Mouse (Mus musculus): Measurements from ENCODE around the gene Rims4.

Gene Rims4

DNA sequence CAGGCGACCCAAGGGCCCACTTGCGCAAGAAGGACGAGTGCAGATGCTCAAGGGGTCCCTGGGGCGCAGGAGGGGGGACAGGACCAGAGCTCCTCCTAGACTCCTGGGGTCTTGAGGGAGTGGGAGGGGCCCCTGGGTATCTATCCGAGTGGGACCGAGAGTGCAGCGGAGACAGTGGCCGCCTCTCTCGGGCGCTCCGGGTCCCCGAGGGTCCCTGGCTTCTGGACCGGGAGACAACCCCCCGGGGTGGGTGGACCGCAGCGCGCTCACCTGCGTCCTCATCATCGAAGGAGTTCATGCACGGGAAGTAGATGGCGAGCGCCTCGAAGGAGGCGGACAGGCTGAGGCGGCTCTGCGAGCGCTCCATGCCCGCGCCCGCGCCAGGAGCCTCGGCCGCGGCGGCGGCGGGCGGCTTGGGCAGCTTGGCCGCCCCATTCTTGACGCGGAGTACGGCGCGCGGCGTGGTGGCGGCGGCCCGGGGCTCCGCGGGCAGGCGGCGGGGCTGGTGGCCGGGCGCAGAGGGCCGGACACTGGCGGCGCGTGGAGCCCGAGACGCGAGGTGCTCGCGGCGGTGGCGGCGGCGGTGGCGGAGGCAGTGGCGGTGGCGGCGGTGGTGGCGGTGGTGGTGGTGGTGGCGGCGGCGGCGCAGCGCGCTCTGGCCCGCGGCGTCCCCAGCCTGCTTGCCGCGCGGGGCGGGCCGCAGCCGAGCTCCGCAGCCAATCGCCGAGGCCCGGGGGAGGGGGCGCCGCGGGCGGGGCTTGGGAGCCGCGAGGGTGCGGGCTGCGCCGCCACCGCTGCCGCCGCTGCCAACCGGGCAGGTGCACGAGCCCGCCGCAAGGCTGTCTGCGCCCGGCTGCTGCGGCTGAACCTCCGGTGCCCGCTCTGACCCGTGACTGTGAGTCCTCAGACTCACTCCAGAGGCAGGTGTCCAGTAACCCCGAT, at the start of gene Rims4:
Gene Rims4, minus strand, starts transcription at position 367 of the 942 bp plus-strand sequence.
- no peak for DNase-seq (ENCODE audit: low spot score)

DNA sequence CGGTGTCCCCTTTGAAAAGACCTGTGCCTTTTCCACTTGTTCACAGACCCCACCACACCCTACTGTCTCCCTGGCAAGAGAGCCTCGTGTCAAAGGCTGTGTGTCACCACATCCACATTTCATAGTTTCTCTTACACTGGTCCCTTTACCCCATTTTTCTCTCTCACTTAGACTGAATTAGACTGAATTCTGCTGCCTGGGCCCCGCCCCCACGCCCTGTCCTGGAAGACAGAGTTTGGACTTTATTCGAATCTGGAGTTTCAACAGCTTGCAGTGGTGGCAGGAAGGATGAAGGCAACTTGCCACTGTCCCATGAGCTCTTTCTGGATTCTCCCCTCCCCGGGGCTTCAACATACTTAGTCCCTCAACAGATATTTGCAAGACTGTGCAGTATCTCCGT, 47.2 kb upstream of the Rims4 start:
- DNase-seq (ENCODE audit: low spot score) = no peak

DNA sequence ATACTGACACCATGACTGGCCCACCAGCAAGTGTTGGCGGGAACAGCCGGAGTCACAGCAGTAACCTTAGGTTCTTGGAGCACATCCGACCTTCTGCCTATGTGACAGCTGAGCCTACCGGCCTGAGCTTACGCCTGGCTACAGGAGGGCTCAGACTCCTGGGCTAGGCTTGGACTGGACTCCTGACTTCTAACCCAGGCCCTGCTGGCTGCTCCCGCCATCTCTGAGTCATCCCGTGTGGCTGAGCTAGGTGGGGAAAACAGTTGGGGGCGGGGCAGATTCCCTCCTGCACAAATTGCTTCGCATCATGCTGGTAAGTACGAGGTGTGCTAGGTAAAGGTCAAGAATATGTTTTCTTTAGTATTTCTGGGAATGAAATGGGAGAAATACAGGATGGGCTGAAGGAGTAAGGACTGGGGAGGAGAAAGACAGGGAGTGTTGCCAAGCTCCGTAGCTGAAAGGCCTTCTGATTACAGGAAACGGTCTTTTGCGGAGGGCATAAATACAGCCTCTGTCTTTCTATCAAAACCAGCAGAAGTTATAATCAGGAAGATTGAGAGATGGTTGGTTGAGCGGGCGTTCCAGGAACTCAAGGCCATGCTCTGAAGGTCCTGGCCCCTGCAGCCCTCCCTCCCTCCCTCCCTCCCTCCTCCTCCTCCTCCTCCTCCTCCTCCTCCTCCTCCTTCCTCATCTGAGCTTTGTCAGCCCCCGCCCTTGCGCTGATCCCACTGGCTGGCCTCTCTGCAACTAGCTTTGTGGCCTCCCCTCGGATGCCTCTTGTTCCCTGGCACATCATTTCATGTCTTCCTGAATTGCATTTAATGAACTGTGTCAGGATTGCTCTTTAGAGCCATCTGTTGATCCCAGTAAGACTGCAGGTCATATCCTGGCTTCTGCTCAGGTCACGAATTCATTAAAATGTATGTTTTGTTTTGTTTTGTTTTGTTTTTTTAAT, 46.4 kb upstream of the Rims4 start:
- no peak for DNase-seq (ENCODE audit: low spot score)

DNA sequence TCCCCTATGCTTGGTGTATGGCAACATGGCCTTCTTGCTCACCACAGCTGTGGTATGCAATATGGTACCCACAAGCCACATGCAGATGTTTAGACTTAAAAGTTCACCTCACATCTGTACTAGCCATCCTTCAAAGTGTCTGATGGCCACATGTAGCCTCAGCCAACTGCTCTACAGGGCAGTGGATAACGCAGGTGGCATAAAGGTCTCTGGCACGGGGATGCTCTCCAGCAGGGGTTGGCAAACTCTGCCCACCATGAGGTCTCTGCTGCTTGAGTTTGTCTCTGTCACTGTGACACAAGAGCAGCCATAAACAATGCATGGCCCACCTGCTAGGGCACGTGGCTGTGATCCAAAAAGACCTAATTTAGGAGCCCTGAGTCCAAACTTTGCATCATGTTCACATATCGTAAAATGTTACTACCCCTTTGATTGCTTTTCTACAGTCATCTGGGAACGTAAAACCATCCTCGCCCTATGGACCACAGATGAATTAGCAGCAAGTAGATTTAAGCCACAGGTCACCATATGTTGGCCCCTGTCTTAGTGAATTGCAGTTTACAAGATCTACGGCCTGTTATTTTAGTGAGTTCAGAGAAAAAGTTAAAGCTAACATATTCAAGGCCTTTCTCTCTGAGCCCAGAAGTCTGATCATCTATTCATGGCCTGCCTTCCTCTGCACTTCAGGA, 35.3 kb upstream of the Rims4 start:
- no peak for DNase-seq (ENCODE audit: low spot score)

DNA sequence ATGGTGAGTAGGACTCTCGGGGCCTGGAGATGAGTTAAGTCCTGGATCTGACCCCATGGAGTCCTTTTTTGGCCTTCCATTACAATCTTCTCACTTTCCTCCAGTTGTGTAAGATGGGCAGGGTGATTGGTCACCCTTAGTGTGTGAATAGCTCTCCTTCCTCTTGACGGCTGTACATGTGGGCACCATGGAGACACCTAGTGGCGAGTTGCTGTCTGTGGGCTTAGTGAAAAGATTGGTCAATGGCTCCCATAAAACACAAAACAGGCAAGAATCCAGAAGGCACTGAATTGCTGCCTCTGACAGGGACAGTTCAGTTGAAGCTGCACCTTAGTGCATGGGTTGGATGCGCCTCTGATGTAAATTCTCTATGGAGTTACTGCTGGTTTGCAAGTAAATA, 33.3 kb upstream of the Rims4 start:
- no peak for DNase-seq (ENCODE audit: low spot score)

DNA sequence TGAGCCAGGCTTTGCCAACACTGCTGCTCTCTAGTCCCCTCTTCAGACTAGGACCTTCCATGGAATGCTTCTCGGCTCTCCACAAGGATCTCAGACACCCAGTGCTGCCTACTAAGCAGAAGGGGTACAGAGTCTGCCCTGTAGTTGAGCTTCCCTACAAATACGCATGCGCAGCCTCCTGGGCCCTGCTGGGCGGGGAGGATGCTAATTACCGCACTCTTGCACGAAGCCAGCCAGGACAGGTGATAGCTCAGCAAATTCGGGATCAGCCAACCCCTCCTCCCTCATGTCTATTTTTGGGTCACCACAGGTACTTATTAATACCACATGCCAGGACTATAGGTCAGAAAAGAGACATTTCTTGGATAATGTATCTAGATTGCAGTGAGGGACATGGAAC, 29.5 kb upstream of the Rims4 start:
- DNase-seq (ENCODE audit: low spot score) = no peak

DNA sequence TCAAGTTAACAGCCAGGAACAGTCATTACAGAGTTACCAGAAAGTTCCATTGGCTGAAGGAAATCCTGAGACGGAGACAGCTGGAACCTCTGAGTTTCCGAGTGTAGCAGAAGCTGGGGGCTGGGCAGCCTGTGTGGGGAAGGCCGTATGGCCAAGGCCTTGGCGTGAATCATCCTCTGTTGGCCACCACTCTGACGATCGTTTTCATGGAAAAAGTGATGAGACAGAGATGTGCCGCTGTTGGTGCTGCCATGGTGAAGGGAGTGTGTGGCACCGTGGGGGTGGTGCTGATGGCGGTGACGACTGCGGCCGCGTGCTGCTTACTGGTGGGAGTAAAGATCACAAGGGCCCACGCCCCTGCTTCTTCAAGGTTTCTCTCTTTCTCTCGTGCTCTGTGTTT, 27.7 kb upstream of the Rims4 start:
- DNase-seq (ENCODE audit: low spot score) = no peak

DNA sequence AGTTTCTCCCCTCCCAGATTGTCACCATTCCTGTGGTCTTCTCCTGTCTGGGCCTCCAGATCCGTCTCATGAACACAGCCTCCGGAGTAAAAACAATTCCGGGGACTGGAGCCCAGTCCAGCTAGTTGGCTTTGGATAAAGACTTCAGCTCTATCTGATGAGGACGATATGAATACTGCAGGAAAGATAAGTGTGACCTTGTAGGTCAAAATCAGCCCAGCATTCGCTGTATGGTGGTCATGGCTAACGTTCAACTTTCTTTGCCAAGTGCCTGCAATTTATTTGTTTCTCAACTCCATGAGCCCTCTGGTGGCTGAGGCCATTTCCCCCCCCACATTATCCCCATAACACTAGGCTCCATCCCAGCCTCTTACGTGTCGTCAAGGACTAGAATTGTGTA, 26.0 kb upstream of the Rims4 start:
- no peak for DNase-seq (ENCODE audit: low spot score)

DNA sequence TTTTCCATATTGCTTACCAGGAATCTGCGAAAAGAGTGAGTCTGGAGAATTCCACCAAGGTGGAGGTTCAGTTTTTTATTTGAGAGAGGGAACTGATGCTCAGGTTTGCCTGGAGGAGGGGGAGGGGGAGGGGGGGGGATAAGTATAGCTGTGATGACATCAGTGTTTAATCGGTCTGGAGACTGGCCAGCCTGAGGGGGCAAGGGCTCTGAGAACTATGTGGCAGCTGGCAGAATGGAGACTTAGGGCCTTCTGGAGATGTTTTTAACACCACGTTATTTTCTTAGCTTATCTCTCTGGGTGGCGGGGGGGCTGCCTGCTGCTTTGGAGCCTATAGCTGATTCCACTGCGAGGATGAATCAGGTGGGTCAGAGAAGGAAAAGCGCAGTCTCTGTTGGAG, 24.6 kb upstream of the Rims4 start:
- DNase-seq (ENCODE audit: low spot score) = no peak

DNA sequence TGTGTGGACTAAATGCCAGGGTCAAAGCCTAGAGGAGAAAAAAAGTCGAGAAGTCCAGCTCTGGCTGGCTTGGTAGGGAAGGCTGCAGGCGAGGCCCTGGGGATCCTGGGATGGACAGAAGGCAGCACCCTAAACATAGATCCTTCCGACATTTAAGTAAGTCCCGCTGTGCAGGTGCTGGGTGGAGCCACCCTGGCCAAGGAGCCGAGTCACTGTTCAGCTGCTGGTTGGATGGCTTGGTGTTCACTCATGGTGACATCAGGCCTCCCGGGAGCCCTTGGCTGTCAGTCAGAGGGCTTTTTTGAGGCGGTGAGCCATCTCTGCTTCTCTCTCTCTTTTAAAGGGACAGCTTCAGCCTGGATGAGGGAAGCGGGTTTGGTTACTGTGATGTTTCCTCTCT, 21.0 kb upstream of the Rims4 start:
- DNase-seq (ENCODE audit: low spot score) = no peak

DNA sequence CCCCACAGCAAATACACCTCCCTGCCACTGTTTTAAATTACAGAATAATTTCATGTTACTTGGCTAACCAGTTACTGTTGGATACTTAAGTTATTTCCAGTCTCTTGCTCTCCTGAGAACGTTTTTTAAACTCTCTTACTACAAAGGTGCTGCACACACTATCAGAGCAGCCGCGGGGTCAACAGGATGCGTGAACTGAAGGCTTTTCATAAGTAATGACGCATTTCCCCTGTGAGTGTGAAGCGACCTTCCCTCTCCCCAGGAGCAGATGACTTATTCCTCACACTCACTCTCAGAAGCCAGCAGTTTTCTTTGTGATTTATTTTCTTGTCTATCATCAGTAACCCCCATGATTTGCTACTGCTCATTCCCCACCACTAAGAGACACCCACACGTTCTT, 13.7 kb upstream of the Rims4 start:
- no peak for DNase-seq (ENCODE audit: low spot score)

DNA sequence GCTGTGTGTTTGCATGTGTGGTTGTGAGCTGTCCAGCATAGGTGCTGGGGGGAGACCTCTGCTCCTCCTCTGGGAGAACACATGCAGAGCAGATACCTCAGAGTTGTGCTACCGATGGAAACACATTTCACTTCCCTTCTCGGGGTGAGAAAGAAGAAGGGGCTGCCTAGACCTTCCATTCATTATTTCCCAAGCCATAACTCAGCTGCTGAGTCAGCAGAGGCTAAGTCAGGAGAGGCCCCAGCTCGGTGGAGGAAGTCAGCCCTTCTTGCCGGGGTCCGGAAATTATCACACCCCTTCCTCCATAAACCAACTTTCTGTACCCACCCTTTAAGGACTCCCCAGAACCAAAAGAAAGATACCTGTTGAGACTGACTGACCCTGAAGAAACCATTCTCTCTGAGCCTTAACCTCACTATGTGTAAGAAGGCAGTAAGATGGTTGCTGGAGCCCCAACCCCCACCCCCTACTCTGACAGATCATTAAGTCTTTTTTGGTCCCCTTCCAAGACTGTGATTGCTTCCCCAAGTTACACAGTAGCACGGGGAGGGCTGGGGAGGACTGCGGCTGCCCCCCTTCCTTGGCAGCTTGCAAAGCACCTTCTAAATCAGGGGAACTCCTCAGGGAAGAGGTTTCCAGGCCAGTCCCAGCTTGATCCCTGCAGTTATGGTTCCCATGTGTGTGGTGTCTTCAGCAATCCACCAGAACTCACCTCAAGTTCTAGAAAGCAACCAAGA, 10.1 kb upstream of the Rims4 start:
- no peak for DNase-seq (ENCODE audit: low spot score)

DNA sequence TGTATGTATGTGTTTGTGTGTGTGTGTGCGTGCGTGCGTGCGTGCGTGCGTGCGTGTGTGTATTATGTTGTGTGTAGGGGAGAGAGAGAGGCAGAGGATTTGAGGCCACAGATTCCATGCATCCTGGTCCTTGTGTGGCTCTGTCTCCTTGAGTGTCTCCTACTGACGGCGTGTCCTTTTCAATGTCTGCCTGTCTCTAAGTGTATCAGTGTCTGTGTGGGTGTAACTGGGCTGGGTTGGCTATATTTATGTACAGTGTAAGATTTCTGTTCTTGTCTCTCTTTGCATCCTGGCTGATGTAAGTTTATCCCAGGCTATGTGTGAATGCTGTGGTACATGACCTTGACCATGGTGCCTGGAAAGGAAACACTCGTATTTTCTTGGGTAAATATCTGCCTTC, 6.6 kb upstream of the Rims4 start:
- DNase-seq (ENCODE audit: low spot score) = no peak

DNA sequence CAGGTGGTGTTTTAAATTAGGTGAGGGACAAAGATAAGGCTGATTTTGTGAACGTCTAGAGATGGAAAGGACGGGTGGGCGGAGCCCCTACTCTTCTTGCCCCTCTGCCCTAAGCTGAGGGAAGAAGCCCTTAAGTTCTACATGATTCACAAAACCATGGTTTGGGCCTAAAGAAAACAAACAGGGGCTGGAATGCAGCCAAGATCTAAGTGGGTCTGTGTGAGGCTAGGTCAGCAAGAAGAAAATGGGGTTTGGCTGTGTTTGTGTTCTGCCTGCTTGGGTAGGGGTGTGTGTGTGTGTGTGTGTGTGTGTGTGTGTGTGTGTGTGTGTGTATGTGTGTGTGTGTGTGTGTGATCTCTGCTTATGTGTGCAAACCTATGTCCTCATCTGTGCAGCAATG, 6.0 kb upstream of the Rims4 start:
- DNase-seq (ENCODE audit: low spot score) = no peak

DNA sequence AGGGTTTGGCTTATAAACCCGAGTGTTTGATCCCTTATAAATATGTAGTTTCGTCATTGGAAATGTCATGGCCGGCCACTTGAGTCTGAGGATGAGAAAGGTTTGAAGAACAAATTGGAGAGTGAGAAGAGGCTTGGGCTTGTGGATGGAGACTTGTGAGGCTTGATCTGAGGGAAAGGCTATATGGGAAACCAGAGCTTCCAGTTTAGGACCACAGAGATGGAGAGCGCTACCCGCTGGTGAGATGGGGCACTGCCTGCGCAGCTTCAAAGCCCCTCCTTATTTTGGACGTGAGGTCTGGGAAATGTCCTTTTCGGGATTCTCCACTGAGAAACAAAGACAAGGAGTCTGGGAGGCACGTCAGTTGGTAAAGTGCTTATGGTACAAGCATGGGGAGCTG, 4.6 kb upstream of the Rims4 start:
- DNase-seq (ENCODE audit: low spot score) = no peak

DNA sequence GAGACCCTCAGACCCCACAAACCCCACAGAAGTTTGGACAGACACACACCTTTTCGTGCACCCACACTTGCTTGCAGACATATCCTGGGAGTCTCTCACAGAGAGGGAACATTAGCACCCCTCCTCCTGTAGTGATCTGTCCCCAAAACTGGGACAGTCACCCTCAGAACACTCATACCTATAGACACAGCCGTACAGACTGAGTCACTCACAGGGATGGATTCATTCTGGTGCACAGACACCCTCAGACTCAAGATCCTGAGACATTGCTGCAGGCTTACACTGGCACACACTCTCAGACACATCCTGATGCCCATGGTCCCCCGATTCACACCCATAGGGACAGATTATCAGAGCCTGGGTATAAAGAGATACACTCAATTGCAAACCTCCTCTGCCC, 1.1 kb upstream of the Rims4 start:
- no peak for DNase-seq (ENCODE audit: low spot score)

DNA sequence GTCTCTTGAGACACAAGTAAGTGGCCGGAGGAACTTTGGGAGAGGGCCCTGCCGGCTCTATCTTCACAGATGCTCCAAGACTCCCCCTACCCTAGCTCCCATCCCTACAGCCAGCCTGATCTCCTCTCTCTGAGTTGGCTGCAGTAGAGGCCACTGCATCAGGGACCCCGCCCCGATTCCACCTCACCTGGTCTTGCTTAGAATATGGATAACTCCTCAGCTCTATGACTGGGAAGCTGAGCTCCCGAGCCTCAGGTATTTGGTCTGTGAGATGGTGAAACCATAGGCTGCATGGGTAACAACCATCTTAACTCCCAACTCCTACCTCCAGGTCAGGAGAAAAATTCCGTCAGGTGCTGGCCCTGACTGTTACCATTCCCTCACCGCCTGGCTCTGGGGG, 1.8 kb downstream of the Rims4 start:
- DNase-seq (ENCODE audit: low spot score) = no peak

DNA sequence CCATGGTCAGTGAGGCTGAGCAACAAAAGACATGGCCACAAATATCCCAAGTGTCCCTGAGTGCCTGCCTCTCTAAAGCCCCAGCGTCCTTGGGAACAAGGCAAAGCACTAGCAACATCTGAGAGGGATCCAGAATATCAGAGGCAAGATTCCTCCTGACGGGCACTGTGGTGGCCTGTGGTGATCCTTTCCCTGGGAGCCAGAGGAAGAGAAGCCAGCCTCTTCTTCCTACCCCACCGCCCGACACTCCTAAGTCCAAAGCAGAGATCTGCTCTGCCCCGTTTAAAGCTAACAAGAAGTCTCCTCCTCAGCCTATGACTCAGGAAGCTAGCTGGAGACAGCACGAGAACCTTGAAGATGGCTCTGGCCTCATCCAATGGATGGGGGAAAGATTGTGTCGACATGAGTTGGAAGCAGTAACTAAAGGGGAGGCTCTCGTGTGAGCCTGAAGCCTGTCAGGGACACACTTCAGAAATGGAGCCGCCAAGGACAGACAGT, 3.1 kb downstream of the Rims4 start:
- DNase-seq (ENCODE audit: low spot score) = no peak

DNA sequence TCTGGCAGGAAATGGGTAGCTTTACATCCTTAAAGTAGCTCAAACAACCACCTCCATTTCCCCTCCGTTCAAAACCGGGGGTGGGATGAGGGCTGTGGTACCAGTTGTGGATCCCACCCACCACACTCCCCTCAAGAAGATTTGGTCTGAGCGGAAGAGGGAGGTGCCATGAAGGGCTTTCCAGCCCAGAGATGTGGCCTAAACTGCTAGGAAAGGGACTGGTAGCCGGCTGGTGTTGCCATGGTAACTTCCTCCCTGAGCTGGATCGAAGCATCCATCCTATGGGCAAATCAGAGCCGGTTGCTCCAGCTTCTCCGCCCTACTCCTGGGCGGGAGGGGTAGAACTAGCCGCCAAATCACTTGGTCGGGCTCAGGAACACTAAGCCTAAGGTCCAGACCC, 4.4 kb downstream of the Rims4 start:
- no peak for DNase-seq (ENCODE audit: low spot score)

DNA sequence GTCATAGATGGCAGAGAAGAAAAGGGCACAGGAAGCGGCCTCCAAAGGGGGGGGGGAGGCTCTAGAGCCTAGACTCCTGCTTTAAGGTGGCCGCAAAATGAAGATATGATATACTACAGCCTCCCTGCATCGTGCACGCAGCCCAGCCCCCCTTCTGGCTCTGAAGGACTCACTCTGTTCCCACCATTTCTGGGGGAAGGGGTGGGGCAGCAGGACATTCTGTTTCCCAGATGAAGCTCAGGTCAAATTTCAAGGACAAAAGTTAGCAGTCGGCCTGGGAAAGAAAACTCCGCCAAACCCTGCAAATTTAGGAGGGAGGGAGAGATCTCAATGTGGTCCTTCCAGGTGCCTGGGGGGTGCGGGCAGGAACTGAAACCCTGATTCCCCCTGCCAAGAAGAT, 4.8 kb downstream of the Rims4 start:
- DNase-seq (ENCODE audit: low spot score) = no peak

DNA sequence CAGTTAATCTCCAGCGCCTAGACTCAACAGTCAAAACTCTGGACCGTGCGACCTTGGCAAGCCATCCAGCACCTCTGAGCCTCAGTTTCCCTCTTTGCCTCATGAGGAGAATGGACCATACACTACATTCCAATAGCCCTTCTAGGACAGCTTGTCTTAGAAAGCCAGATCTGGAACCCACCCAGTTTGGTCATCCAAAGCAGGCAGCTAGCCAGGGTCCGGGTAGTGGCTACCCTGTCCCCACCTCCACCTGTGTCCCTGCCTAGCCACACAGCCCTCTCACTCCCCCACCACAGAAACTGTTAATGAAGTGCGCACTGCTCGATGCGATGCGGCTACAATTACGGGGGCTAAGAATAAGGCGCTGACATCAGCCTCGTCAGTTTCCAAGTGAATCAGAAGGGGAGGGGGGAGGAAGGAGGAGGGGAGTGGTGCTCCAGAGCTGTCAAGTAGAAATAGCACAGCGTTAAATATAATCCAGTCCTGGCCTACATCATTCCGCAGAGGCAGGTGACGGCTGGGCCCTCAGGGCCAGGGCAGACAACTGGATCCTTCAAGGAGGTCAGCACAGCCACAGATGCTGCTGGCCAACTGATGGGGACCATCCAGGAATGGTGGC, 6.5 kb downstream of the Rims4 start:
- no peak for DNase-seq (ENCODE audit: low spot score)

All from spleen, adult 12 weeks (tissue).